Mouse (Mus musculus): ENCODE results near the gene Dnajc9.

The Dnajc9 gene

GRCm38 (mm10) chr14:20388441-20389129 lies at the start of gene Dnajc9:
Gene Dnajc9, minus strand, starts transcription at chr14:20388910.
- peak; percentile 92 for DNase-seq (ENCODE audit: low spot score)

- DNase-seq (ENCODE audit: low spot score): no peak
These were observed 48.3 kb upstream of the Dnajc9 start for GRCm38 (mm10) chr14:20436976-20437375.

GRCm38 (mm10) chr14:20432420-20432819 lies 43.7 kb upstream of the Dnajc9 start:
- DNase-seq (ENCODE audit: low spot score): no peak

GRCm38 (mm10) chr14:20431726-20432125 lies 43.0 kb upstream of the Dnajc9 start:
- DNase-seq (ENCODE audit: low spot score): no peak

- DNase-seq (ENCODE audit: low spot score): no peak
These were observed 41.1 kb upstream of the Dnajc9 start for GRCm38 (mm10) chr14:20429833-20430232.

GRCm38 (mm10) chr14:20428593-20428992 lies 39.9 kb upstream of the Dnajc9 start:
- DNase-seq (ENCODE audit: low spot score): no peak

- no peak for DNase-seq (ENCODE audit: low spot score)
These were observed 34.3 kb upstream of the Dnajc9 start for GRCm38 (mm10) chr14:20423046-20423445.

- no peak for DNase-seq (ENCODE audit: low spot score)
These were observed 33.5 kb upstream of the Dnajc9 start for GRCm38 (mm10) chr14:20422257-20422656.

GRCm38 (mm10) chr14:20400071-20400470 lies 11.4 kb upstream of the Dnajc9 start:
- DNase-seq (ENCODE audit: low spot score): peak; percentile 42

GRCm38 (mm10) chr14:20398864-20399263 lies 10.2 kb upstream of the Dnajc9 start:
- peak; percentile 23 for DNase-seq (ENCODE audit: low spot score)

- no peak for DNase-seq (ENCODE audit: low spot score)
These were observed 8.5 kb upstream of the Dnajc9 start for GRCm38 (mm10) chr14:20397220-20397619.

- peak; percentile 97 for DNase-seq (ENCODE audit: low spot score)
These were observed 4.6 kb upstream of the Dnajc9 start, which contains the start of gene Mrps16 for GRCm38 (mm10) chr14:20393205-20393913. Gene Mrps16, minus strand, starts transcription at chr14:20393634.

GRCm38 (mm10) chr14:20392326-20392725 lies 3.6 kb upstream of the Dnajc9 start:
- DNase-seq (ENCODE audit: low spot score): no peak

GRCm38 (mm10) chr14:20389446-20390079 lies 853 bp upstream of the Dnajc9 start:
- no peak for DNase-seq (ENCODE audit: low spot score)

GRCm38 (mm10) chr14:20379753-20380430 lies 8.8 kb downstream of the Dnajc9 start:
- DNase-seq (ENCODE audit: low spot score): no peak

- DNase-seq (ENCODE audit: low spot score): no peak
These were observed 9.5 kb downstream of the Dnajc9 start for GRCm38 (mm10) chr14:20379087-20379640.

- DNase-seq (ENCODE audit: low spot score): peak; percentile 71
These were observed 10.2 kb downstream of the Dnajc9 start for GRCm38 (mm10) chr14:20378313-20379061.

- no peak for DNase-seq (ENCODE audit: low spot score)
These were observed 11.6 kb downstream of the Dnajc9 start for GRCm38 (mm10) chr14:20377112-20377521.

- DNase-seq (ENCODE audit: low spot score): no peak
These were observed 16.9 kb downstream of the Dnajc9 start for GRCm38 (mm10) chr14:20371854-20372253.

- no peak for DNase-seq (ENCODE audit: low spot score)
These were observed 17.9 kb downstream of the Dnajc9 start for GRCm38 (mm10) chr14:20370798-20371197.

GRCm38 (mm10) chr14:20368271-20368670 lies 20.4 kb downstream of the Dnajc9 start:
- DNase-seq (ENCODE audit: low spot score): no peak
